Mouse (Mus musculus): ENCODE data around the gene Chp1. TPM values are rescaled to one million over a fixed set of nuclear protein-coding genes. Genes with fewer than 3 reads are reported as not detected.
"Not testable (repeated sequence)": the region's sequence is repeated elsewhere in the genome, so short reads cannot be mapped to it uniquely, and the experiment has no call there.

The Chp1 gene
- total RNA-seq, 2 experiments from 2014 or later = 292 to 392 TPM

GRCm38 (mm10) chr2:119565284-119565683 is 17.8 kb downstream of the Chp1 start:
- no peak for DNase-seq

- no peak for DNase-seq
These were observed 18.8 kb downstream of the Chp1 start for GRCm38 (mm10) chr2:119566182-119566855.

- no peak for DNase-seq
These were observed 25.0 kb downstream of the Chp1 start for GRCm38 (mm10) chr2:119572471-119572870.

GRCm38 (mm10) chr2:119581571-119581970 is 34.1 kb downstream of the Chp1 start:
- no peak for DNase-seq

GRCm38 (mm10) chr2:119583439-119583838 is 35.9 kb downstream of the Chp1 start:
- DNase-seq = no peak

- DNase-seq = no peak
These were observed 36.8 kb downstream of the Chp1 start for GRCm38 (mm10) chr2:119584282-119584681.

- DNase-seq = peak; percentile 71 to 77
These were observed 39.9 kb downstream of the Chp1 start for GRCm38 (mm10) chr2:119587383-119587782.

- peak in 1 of 2 experiments; percentile 22 for DNase-seq
These were observed 43.8 kb downstream of the Chp1 start for GRCm38 (mm10) chr2:119591247-119591646.

GRCm38 (mm10) chr2:119593765-119594112 is 46.2 kb downstream of the Chp1 start:
- no peak for DNase-seq

- DNase-seq = peak; percentile 94 to 96
These were observed 46.9 kb downstream of the Chp1 start for GRCm38 (mm10) chr2:119594113-119594981.

- no peak for DNase-seq
These were observed 47.8 kb downstream of the Chp1 start for GRCm38 (mm10) chr2:119595308-119595707.

- peak; percentile 22 to 36 for DNase-seq
These were observed 49.4 kb downstream of the Chp1 start for GRCm38 (mm10) chr2:119596781-119597330.

GRCm38 (mm10) chr2:119601027-119601426 is 53.5 kb downstream of the Chp1 start:
- no peak for DNase-seq

- not testable (repeated sequence) for DNase-seq
These were observed 54.1 kb downstream of the Chp1 start for GRCm38 (mm10) chr2:119601575-119601974.

- DNase-seq = no peak
These were observed 55.0 kb downstream of the Chp1 start for GRCm38 (mm10) chr2:119602488-119602887.

- DNase-seq = no peak
These were observed 56.4 kb downstream of the Chp1 start for GRCm38 (mm10) chr2:119603909-119604308.

- no peak for DNase-seq
These were observed 58.0 kb downstream of the Chp1 start for GRCm38 (mm10) chr2:119605361-119605973.

GRCm38 (mm10) chr2:119607023-119607422 is 59.5 kb downstream of the Chp1 start:
- no peak for DNase-seq

- no peak for DNase-seq
These were observed 70.3 kb downstream of the Chp1 start for GRCm38 (mm10) chr2:119617841-119618198.

GRCm38 (mm10) chr2:119618199-119618982 is 70.9 kb downstream of the Chp1 start, which contains the start of the genes Nusap1 and Oip5:
TSS of gene Nusap1 (plus strand) at chr2:119618298.
TSS of gene Oip5 (minus strand) at chr2:119618469.
- peak; percentile 93 to 94 for DNase-seq

GRCm38 (mm10) chr2:119619002-119619401 is 71.5 kb downstream of the Chp1 start:
- DNase-seq = not testable (repeated sequence)

- DNase-seq = no peak
These were observed 73.8 kb downstream of the Chp1 start for GRCm38 (mm10) chr2:119621302-119621701.
